Mouse (Mus musculus): ENCODE measurements around the gene Dnase1l3. TPM values are rescaled to one million over a fixed set of nuclear protein-coding genes. Genes with fewer than 3 reads are reported as not detected.
"Not testable (repeated sequence)": the region's sequence is repeated elsewhere in the genome, so short reads cannot be mapped to it uniquely, and the experiment has no call there.

Gene Dnase1l3
- total RNA-seq, 2 experiments from 2014 or later: 0.19 TPM; not detected in 1

DNA sequence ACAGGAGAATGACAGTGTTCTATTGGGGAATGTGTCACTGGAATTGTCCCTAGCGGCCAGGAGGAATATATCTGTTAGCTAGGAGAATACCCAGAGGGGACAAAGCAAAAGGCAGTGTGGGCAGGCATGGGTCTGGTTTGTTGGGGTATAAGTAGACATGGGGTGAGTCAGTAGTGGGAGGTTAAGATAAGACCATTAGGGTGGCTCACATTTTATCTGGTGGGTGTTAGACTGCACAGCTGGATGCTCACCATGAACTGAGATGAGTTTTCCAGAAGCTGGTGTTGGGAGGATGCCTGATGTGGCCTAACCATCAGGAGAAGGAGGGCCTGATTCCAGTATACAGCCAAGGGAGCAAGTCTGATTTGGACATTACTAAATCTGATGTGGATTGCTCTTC lies 22.6 kb upstream of the Dnase1l3 start:
- ATAC-seq (replicated peaks; ENCODE audit: low FRiP score, poor library complexity, severe bottlenecking): no peak

DNA sequence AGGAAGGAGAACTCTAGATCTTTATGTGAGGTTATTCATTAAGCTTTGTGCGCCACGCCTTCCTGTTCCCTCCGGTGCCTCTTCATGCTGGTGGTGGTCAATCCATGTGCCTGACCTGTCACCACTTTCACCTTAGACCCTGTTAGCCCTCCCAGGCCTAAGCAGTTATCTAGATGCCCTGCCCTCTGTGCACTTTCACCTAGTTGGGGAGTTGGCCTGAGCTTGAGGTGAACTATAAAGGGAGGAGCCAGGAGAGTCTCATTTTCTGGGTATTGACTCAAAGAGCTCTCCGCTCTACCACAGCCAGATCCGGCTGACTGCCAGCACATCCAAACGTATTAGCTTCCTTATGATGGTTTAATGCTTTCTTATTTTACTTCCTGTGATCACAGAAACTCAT lies 21.9 kb upstream of the Dnase1l3 start:
- no peak for ATAC-seq (replicated peaks; ENCODE audit: low FRiP score, poor library complexity, severe bottlenecking)

DNA sequence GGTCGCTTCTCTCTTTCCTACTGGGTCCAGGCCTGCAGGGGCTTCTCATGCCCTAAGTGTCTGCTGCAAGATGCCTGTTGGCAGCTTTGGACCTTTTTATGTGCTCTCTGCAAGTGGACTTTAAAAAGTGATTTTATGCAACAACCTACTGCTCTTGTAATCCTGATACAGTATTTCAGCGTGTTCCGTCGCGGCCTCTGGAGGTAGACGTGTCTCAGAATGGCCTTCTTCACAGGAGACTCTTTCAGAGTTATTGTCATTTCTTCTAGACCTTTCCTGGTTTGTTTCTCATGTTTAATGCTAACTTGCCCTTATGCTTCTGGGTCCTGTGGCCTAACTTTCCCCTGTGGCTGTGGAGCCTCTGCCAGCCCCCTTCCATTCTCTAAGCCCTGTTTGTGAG lies 21.4 kb upstream of the Dnase1l3 start:
- no peak for ATAC-seq (replicated peaks; ENCODE audit: low FRiP score, poor library complexity, severe bottlenecking)

DNA sequence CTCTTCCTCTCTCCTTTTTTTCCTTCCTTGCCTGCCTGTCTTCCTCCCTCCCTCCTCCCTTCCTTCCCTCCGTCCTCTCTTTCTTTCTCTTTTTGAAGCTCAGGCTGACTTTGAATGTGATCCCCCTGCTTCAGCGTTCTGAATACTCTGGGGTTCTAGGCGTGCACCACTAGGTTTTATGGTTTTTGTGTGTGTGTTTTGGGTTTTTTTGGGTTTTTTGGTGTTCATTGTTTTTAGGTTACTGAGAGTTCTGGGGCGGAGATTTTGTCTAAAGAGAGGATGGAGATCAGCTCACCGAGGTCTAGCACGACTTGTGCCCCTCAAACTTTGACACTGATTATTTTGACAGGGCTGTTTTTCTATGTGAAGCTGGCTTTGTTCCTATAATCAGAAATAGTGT lies 17.6 kb upstream of the Dnase1l3 start:
- no peak for ATAC-seq (replicated peaks; ENCODE audit: low FRiP score, poor library complexity, severe bottlenecking)

DNA sequence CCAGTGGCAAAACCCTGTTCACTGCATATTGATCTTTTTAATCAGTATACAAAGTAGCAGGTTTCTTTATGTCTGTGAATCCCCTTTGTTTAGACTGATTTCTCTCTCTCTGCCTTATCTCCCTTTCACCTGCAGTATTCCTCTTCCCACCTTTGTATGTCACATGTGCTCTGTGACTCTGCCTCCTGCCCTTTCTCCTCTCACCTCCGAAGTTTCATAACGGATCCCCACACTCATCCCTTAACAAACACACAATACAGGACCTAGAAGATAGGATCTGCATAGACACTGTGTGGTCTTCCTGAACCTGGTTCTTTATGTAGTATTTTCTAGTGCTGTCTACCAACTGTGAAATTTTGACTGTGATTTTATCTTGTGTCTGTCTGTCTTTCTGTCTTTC lies 16.9 kb upstream of the Dnase1l3 start:
- ATAC-seq (replicated peaks; ENCODE audit: low FRiP score, poor library complexity, severe bottlenecking): no peak

DNA sequence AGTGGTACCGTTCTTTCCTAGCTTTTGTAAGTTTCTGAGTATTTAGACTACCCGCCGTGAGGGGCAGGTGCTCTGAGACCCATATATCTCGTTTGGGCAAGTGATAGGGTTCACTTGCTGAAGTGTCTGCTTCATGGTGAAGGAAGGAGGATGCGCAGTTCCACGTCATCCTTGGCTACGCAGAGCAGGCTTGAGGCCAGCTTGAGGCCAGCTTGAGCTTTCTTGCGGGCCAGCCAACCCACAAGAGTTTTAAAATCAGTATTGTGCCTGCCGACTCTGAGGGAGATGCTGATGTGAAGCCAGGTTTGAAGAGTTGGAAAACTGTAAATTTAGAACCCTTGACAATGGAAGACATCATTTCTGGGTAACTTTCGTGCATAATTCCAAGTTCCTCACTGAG lies 13.6 kb upstream of the Dnase1l3 start:
- ATAC-seq (replicated peaks; ENCODE audit: low FRiP score, poor library complexity, severe bottlenecking): no peak

DNA sequence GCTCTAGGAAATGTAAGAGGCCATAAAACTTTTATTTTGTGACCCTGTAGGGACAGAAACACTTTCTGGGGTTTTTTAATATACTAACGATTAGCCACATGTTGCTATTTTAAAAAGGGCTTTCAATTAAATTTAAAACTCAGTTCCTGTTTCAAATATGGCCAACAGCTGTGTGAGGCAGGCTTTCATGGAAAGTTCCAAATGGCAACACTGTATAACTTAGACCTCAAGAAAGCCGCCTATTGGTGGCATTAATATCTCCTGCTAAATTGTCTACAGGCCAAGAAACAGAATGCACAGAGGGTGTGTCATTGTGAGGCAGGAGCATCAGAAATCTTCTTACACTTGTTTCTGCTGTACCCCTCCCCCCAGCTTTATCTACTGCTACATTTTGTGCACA lies 13.1 kb upstream of the Dnase1l3 start:
- ATAC-seq (replicated peaks; ENCODE audit: low FRiP score, poor library complexity, severe bottlenecking): no peak

DNA sequence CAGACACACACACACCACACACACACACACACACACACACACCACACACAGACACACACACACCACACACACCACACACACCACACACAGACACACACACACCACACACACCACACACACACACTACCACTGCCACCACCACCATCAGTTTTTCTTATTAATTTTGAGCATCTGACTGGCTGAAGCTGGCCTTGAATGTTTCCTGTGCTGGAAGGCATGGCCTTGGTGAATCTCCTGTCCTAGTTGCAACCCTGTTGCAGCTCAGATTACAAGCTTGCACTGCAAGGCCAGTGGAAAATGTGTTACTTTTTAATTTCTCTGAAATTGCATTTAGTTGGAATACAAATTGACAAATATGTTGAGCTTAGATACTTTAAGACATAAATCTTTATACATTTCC lies 12.7 kb upstream of the Dnase1l3 start:
- no peak for ATAC-seq (replicated peaks; ENCODE audit: low FRiP score, poor library complexity, severe bottlenecking)

DNA sequence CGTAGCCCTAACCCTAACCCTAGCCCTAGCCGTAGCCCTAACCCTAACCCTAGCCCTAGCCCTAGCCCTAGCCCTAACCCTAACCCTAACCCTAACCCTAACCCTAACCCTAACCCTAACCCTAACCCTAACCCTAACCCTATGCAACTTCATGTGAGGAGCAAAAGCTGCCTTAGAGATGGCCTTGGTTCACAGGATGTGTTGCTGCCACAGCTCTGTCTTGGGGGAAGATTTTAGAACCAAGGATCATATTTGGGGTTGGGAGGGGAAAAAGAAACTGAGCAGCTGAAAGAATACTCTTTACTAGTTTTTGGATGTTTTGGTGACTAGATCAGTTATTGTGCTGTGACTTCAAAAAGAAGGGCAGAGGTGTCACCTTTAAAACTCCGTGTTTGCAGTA lies 11.7 kb upstream of the Dnase1l3 start:
- ATAC-seq (replicated peaks; ENCODE audit: low FRiP score, poor library complexity, severe bottlenecking): not testable (repeated sequence)

DNA sequence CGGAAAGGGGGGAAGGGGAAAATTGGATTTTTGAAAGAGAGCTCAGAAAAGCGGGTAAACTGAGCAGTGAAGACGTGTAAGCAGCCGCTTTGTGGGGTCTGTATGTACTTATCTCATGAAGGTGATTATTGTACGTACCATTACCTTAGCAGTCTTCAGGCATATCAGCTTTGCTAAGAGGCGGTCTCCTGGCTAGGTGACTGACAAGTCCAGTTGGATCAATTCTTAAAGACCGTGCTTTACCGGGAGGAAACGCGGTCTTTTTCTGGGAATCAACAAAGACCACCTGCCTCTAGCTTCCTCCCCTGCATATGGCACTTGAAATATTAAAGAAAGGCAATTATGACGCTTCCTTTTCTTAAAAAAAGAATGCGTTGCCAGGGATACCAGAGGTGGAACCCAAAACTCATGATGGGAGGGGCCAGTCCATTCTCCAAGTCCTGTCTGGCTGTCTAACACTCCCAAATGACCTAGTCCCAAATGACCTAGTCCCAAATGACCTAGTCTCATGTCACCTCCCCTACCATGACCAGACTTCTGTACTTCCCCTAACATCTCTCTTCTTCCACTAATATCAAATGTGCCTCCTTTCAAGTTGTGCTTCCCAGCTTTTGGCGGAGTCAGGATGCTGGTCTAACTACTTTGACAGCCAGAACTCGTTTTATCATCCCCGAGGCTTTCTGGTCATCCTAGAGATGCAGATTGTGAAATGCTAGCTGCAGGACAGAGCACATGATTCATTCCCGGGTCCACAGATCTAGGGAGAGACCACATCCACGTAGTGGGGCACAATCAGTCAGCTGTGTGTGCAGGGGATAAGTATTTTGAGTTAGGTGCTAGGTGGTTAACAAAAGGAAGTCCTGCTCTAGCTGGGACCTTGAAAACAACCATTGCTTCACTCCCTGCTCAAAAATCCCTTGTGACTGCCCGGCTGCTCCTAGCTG lies 9.6 kb upstream of the Dnase1l3 start:
- ATAC-seq (replicated peaks; ENCODE audit: low FRiP score, poor library complexity, severe bottlenecking): no peak

DNA sequence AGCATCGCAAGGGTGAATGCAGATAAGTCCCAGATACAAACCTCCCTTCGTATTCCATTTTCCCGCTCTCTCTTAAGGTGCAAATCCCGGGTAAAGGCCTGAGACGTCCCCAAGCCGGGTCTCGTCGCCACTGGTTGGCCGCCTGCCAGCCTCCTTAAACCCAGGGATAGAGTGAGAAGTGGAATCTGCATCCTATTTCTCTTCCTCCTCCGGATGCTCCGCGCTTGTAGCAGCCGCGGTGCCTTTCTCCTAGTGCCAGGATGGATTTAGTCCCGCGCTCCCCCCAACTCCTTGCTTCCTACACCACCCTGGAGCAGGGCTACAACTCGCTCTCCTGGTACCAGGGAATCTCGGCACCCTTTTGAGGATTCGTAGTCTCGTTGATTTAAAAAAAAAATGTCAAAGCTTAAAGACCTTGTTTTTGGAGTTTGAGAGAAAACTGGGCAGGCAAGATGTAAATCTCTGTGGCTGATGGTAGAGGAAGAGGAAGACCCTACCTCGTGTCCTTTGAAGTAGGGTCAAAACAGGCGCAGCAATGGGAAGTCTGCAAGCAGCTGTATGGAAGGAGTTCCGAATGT lies 8.8 kb upstream of the Dnase1l3 start:
- ATAC-seq (replicated peaks; ENCODE audit: low FRiP score, poor library complexity, severe bottlenecking): no peak

DNA sequence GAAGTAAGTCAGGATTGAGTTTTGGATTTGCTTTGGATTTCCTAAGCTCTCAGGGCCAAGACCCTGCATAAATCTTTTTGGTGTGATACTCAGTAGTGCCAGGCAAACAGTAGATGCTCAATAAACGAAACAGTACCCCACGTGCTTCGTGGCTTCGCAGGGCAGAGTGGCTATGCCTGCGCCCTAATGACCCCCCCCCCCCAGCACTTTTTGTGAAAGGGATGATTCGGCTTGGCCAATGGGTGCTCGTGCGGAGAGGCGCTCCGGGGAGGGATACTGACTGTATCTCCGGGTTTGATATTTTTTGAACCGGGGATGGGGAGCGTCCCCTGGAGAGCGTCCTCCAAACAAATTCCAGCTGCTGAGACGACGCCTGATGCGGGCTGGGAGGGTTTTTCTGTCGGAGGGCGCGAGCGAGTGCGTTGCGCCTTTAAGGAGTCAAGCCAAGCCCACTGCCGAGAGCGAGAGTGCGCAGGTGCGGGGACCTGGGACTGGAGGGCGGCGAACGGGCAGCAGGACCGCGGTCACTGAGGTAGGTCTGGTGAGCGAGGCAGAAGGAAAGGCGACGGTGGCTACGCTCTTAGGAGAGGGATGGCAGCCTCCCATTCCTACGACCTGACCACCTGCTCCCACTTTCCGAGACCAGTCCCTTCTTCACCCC lies 8.2 kb upstream of the Dnase1l3 start, which contains the start of gene Abhd6:
Gene Abhd6, plus strand, starts transcription at position 471 of the 661 bp plus-strand sequence.
- no peak for ATAC-seq (replicated peaks; ENCODE audit: low FRiP score, poor library complexity, severe bottlenecking)

DNA sequence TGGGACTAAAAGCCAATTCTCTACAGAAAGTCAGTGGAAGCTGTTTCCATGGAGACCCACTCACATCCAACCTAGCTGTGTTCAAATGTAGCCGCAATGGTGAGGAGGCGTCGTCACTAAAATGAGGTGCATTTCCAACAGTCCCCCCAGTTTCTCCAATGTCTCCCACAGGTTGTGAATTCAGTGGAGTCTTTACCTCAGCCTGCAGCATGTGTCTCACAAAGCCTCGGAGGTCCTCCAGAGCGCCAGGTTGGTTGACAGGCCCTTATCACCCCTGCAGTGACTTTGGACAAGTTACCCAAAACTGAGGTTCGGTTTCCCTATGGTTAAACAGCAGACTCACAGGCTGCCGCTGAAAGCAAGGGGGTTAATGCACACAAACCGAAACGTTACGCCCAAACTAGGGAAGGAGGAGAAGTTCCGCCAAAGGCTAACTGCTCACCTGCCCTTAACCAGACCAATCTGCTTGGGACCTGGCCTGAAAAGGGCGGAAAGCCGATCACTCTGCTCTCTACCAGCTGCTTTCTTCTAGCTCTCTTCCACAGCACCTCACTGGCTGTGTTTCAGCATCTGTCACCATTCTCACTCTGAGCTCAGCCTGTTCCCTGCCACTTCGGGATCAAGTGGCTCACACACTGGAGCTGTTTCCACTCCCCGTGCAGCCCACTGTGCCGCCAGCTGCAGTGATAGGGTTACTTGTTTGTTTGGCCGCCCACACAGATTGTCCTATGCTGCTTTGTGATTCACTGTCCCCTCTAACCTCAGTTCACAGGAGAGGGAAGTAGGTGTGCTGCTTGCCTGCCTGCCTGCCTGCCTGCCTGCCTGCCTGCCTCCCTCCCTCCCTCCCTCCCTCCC lies 6.7 kb upstream of the Dnase1l3 start:
- ATAC-seq (replicated peaks; ENCODE audit: low FRiP score, poor library complexity, severe bottlenecking): no peak

DNA sequence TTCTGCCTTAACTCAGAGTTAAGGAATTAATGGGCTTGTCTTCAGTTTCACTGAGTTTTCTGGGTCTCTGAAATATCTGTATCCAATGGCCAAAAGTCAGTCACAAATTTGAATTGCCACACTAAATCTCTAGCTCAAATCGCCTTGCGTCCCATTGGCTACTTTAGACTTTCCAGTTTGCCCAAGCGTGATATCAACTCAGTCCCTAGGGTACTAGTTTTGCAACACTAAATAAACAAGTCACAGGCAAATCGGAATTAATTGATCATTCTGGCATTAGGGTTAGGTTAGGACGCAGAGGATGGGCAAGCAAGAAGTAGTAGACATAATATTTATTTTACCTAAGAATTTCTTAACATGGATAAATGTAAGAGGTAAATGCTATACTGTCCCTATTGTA lies 5.9 kb upstream of the Dnase1l3 start:
- ATAC-seq (replicated peaks; ENCODE audit: low FRiP score, poor library complexity, severe bottlenecking): no peak

DNA sequence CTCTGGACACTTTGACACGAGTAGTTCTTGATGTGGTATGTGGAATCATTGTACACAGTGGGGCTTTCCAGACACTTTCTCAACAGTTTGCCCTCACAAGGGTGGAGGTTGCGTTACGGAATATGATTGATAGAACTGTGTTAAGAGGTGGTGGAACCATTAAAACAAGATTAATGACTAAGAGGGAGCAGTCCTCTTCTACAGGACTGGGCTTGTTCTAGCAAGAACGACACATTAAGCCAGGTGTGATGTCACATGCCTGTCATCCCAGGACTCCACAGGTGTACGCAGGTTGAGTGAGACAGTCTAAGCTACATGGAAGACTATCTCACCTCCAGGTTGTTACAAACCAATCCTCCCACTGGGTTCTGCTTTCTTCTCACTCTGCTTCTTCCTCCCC lies 5.1 kb upstream of the Dnase1l3 start:
- ATAC-seq (replicated peaks; ENCODE audit: low FRiP score, poor library complexity, severe bottlenecking): no peak

DNA sequence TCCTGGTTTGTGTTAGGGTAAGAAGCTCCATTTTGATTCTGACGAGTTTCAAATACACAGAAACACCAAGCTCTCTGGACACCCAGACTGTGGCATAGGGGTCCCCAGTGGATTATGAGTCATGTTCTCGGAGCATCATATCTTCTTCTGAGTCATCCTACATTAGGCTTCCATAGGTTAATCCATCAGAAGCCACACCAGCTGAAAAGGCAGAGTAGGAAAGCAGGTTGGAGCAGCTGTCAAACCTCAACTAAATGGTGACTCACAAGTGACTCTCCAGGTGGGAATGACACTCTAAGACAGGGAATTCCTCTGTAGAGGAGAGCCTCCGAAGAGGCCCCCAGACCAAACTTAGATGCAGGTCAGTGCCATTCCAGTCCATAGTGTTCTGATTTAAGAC lies 4.7 kb upstream of the Dnase1l3 start:
- no peak for ATAC-seq (replicated peaks; ENCODE audit: low FRiP score, poor library complexity, severe bottlenecking)

DNA sequence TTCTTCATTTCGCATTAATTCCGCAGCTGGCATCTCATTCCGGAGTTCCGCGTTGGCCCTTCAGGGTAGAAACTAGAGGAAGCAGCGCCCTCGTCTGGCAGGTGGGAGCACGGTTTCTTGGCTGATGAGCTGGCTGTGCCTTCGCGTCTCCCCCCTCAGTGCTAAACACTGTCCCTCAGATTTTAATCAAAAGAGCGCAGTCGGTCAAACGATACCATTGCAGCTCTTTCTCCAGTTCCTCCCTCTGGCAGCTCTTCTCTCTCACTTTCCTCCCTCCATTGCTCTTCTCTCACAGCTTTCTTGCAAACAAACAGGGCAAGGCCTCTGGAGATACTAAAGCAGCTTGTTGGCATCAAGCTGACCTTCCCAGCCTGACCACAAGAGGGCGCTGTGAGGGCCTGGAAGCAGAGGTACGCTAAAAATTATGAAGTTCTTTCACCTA lies 2.9 kb upstream of the Dnase1l3 start:
- ATAC-seq (replicated peaks; ENCODE audit: low FRiP score, poor library complexity, severe bottlenecking): peak; percentile 46; the same call in 1 of the 2 replicates

DNA sequence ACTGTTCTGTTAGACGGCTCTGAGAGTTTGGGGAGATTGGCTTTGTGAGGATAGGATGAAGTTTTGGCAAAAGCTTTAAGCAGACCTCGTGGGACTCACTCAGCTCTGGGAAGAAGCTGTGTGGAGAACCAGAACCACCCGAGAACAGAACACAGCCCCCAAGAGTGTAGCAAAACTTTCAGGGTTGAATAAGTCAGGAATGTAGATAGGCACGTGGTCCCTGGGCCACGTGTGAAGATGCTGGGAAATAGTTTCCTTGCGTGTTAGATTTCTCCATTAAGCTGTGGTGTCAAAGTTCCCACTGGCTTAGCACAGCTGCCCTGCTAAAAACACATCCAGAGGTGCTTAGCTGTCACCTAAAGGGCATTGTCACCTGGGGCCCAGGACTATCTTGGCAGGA lies 2.2 kb downstream of the Dnase1l3 start:
- ATAC-seq (replicated peaks; ENCODE audit: low FRiP score, poor library complexity, severe bottlenecking): no peak

DNA sequence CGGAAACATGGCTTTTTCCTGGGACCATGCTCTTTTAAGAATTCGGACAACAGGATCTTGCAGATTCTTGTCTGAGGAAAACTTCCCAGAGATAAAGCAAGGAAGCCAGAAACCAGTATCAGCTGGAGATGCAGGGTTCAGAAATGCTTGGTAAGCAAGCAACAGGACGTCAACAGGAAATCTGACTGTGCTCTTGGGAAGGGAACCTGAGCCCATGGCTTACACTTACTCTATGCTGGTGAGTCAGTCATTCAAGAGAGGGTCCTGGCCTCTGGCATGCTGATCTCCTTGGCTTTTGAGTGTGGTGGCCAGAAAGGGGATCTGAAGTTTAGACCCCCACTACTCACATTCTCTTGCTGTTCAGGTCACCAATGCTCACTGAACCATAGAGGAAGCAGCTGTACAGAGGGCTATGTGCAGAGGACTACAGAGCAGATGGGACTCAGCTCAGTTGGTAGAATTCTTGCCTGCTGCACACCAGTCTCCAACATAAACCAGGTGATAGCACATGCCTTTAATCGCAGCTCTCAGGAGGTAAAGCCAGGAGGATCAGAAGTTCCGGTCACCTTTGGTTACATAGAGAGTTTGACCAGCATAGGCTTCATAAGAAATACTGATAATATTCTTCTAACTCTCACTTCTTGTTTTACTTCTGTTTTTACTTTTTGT lies 3.1 kb downstream of the Dnase1l3 start:
- no peak for ATAC-seq (replicated peaks; ENCODE audit: low FRiP score, poor library complexity, severe bottlenecking)
